Mouse (Mus musculus) hematopoietic stem cell, adult 5-6 weeks (primary cell): ENCODE results near the gene Tspo2. TPM values are rescaled to one million over a fixed set of nuclear protein-coding genes. Genes with fewer than 3 reads are reported as not detected.

Source experiments
- ATAC-seq, 2 experiments: fragments of 125-278 bp in 1 of 2; replicated peaks in 1 of 2; 2 replicates each; pipeline ENCODE4 v1.8.0; 2016 to 2017; ENCODE audit warnings: inconsistent platforms in 2 of 2, mild to moderate bottlenecking in 2 of 2, moderate number of reproducible peaks in 2 of 2, low read depth in 1 of 2, moderate TSS enrichment in 1 of 2; ENCODE audit not compliant: low FRiP score in 2 of 2, poor library complexity in 2 of 2, severe bottlenecking in 2 of 2, insufficient read depth in 1 of 2, low TSS enrichment in 1 of 2
- total RNA-seq: library from RNA; stranded (forward); fragments of 172-1452, 232-1000 nt; gene quantifications from 2 replicates; pipeline ENCODE4 v1.2.3, GENCODE M21; 2017

The Tspo2 gene
- total RNA-seq, 1 experiment from 2014 or later, result 10.7 TPM

DNA sequence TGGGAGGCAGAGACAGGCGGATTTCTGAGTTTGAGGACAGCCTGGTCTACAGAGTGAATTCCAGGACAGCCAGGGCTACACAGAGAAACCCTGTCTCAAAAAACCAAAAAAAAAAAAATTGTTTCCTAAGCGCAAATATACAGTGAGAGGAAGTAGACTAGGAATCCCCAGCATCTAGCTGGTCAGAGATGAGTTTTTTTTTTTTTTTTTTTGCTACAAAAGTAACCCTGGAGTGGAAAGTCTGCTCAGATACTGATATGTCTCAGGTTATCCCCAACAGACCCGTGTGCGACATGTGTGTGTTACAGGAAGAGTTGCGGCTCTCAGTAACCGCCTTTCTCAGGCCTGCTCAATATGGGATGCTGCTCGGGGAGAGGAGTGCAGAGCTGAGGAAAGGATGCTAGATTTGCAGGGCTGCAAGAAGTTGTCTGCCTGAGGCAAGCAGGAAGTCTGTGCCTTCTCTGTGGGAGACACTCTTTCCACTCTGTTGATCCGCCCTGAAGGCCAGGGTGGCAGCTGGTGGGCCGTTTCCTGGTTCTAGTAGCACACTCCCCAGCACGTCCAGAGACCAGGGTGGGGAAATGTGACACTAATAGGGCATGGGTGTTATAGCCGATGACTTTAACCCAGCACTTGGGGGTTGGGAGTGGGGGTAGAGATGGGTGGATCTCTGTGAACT, 23.3 kb downstream of the Tspo2 start:
- peak; percentile 18 to 36; a peak in 2 of 4 replicates for ATAC-seq

DNA sequence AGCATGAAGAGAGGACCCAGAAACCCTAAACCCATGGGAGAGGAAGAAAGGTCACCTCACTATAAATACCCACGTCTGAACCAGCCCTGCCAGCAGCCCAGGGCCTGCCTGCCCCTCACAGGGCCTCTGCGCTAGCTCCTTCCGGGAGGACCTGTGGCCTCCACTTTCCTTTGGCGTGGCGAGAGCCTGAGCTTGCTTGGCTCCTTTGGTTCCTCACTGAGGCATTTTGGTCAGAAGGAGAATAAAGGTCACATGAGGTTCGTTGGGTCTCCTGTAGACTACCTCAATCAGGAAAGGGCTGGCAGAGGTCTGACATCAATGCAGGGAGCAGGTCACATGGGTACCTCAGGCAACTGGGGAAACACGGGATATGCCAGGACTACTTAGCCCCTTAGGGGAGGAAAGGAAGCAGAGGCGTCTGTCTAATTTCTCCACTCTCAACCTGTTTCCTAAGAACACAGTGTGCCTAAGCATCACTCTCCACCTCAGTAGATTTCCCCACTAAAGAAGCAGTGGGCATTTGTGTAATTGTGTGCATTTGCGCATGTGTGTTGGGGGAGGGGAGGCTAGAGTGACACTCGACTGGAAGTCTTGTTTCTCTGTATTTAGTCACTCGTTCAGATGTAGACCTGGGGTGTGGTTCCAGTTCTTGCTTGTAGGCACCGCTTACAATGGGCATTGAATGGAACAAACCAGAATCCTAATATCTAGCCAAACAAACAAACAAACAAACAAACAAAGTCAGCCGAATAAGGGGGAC, 24.2 kb downstream of the Tspo2 start:
- ATAC-seq, result peak; percentile 14 to 25; a peak in 3 of 4 replicates

DNA sequence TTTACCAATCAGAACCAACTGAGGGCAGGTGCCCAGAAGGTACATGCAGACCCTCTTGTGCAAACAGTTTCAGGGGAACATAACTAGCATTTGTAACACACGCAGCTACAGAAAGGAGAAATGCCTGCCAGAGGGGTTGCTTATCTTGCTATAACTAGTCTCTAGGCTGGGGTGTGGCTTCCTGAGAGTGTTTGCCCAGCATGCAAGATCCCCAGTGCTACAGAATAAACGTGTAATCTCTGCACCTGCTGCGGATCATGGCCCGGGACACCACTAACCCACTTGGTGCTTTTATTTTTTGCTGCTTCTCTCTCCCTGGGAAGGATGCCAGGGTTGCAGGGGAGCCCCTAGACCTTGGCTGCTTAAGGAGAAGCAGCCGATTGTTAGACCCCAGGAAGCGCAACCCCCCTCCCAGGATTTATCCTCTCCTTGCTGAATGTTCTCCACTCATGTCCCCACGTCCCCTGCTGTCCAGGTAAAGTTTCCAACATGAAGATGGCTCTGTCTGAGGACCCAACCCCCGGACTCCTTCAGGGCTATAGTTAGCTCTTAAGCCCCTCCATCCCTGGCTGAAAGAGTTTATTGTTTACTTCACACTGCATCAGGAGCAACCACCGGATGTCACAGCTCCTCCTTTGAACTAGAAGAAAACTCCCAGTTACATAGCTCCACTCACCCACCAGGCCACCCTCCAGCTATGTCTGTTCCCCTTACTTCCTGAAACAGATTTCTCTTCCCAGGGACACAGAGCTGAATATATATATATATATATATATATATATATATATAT, 25.3 kb downstream of the Tspo2 start:
- ATAC-seq, result peak; percentile 58 to 66; a peak in 3 of 4 replicates

DNA sequence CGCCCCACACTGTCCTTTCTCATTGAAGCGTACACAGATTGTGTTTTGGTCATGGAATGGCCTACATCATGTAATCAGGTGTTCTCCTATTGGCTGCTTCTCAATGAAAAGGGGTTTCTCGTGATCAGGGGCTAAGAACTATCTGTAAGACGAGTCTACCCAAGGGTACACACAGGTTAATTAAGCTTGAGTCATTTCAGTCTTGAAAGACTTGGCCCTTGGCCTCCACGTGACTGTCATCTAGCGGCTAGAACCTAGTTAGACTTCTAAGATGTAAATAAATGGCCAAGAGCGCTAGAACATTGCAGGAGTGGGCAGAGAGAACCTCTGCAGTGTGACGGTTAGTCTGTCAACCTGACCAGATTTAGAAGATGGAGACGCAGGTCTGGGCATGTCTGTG, 27.1 kb downstream of the Tspo2 start:
- no peak for ATAC-seq

DNA sequence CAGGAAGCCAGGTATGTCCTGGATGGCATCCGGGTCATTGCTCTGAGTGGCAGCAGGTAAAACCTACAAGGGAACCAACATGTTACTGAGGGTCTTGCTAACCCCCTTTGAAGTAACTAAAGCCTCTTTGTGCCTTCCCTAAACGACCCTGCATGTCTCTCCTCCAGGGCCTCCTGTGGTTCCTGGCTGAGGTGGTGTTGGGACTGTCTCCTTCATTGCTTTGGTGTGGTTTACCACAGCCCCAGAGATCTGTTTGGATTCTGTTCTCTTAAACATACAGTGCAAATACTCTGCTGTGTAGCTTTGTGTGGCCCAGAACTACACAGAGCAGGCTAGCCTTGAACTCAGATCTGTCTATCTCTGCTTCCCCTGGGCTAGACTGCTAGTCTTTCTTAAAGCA, 31.8 kb downstream of the Tspo2 start:
- no peak for ATAC-seq

DNA sequence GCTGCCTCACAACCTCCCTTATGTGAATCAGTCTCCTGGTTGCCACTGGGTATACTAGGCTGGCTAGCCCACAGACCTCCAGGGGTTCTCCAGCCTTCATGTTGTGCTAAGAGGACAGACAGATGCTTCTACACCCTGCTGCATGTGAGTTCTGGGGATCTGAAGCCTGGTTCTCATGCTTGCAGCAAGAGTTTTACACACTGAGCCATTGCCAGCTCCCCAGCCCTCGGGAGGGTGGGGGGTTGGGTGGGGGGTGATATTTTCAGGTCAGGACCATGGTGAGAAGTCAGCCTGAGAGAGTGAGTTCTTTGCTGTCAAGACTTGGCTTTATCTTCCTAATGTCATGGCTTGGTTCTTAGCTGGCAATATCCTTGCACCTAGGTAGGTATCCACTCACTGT, 32.5 kb downstream of the Tspo2 start:
- ATAC-seq, result no peak

DNA sequence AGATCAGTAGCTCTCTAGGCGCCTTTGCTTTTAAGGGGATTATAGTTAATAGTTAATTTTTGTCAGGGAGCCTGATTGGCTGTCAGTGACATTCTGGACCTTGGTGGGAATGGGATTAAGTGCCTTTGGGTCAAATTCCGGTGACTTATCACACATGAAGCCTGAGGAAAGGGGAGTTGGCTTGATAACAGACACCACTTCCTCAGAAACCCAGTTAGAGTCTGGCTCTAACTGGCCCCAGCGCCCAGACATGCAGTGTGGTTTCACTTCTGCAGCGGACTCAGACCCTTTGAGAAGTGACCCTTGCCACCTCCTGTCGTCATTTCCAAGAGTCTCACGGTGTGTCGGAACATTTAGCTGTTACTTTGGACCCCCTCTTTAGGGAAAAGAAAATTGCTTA, 33.1 kb downstream of the Tspo2 start:
- peak; percentile 58 to 75 for ATAC-seq

DNA sequence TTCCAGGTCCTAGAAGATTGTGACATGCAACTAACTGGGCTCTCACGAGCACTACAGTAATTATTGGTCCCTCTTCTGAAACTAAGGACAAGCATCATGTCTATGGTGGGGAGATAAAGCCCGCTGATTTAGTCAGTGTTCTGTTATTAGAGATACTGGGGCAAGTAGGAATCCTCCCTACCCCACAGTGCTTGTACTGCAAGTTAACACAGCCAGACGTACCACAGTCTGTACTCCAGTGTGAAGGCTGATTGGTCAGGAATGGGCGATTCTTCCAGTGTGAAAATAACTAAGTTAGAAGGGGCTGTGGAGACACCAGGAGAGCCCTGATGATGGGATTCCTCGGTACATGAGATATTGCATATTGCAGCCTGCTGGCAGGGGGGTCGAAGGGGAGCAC, 33.8 kb downstream of the Tspo2 start:
- ATAC-seq, result no peak

DNA sequence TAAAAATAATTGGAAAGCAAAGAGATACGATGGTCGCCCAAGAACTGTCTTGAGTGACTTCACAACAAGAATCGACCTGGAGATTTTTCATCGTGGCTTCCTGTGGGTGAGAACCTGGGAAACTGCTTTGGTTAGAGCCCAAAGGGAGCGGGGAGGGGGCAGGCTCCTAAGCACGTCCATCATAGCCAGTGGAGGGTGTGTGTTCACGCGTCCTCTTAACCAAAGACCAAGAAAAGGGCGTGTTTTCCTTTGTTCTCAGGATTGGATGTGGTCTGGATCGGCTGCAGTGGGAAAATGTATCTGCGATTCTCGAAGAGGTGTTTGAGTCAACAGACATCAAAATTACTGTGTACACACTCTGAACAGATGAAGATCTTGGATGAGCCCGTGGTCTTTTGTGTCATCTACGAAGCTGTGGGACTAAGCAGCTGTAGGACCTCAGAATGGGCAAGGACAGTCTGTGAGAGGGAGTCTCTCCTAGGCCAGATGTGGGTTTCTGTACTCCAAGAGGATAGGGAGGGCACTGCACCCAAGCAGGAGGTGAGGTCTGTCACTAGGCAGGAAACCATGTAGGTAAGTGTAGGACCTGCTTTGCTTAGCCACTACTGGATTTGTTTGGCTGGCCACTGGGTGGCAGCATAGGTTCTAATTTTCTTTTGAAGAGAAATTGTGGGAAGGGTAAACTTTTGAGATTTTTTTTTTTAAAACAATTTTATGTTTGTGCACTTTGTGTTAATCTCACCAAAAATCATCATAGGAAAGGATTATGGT, 34.7 kb downstream of the Tspo2 start:
- peak; percentile 72 to 75 for ATAC-seq

DNA sequence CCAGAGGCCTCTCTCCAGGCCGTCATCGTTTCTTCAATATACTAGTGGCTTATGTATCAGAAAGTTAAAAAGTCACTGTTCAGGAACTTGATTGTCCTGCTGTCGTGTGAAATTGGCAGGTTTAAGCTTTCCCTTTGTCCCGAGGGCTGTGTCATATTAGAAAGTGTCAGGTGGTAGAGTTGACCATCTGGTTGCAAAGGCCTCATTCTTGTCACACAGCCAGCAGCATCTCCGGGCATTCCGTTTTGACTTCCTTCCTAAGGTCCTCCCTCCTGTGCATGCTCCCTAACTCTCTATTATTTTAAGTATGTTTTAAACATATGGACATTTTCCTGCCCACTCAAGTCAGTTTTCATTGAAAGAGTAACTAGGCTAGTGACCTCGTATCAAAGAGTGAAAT, 35.3 kb downstream of the Tspo2 start:
- no peak for ATAC-seq

DNA sequence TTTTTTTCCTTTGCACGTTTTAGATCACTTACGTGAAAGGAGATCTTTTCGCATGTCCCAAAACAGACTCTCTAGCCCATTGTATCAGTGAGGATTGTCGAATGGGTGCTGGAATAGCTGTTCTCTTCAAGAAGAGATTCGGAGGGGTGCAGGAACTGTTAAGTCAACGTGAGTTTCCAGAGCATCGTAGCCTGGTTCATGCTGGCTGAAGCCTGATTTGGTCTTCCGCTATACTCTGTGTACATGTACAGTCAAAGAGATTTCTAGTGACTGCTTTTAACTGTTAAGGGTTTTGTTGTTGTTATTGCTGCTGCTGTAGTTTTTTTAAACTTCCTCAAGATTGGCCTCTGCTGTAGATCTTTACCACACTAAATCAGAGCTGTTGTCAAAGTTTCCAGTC, 40.1 kb downstream of the Tspo2 start:
- no peak for ATAC-seq

DNA sequence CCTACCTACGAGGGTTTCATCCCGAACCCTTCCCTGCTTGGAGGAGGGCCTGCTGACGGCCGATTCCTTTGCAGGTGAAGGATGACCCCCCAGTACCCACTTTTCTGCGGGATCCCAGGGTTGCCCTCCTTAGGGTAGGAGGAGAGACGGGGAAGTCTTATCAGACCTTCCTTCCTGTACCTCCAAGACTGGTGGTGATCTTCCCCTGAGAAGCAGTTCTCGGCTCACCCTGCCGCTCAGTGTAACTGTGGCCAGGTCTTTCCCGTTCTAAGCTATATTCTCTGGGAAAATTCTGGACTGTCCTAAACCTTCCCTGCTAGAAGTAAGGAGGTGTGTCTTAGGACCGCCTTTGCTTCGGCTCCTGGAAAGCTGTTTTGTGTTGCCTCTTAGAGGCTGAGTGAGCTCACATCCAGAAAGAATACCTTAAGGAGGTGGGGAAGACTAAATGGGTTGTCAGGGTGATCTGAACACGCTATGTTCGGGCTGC, 41.0 kb downstream of the Tspo2 start:
- ATAC-seq, result peak in 1 of 2 experiments; percentile 9; a peak in 2 of 4 replicates

DNA sequence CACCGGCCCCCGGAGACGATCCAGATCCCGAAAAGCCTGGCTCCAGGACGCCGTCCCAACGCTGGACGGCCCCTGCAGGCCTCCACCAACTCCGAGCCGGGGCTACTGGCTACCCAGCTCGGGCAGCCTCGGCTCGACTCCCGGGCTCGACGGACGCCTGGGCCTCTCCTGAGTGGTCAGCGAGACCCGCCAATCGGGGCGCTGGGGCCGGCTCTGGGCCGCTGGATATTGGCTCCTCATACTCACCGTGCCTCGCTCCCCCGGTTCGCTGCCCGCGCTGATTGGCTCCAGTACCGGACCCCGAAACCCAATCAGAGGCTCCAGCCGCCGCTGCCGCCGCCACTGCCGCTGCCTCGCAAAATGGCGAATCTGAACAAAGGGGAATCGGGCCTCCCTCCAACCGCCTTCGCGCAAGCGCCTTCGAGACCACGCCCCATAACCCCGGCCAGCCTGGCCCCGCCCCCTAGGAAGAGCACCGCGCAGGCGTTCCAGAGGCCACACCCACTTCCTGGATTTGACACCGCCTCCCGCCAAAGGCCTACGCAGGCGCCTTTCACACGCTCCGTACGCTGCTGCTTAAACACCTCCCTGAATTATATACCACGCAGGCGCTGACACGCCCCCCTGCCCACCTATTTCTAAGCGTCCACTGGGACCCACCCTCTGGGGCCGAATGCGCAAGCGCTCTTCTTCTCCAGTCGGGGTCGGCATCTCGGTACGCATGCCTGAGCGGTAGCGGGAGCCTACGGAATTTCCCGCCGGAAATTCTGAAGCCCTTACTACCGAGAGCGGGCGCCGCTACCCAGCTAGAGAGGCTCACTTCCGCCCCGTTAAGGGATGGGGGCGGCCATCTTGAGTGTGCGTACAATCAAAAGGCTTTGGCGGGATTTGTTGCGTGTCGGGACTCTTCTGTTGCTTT, 41.7 kb downstream of the Tspo2 start, which contains the start of the genes Nfya and Oard1:
Gene Nfya (minus strand): TSS at position 527 of the 919 bp plus-strand sequence.
Gene Oard1 (plus strand): TSS at position 635 of the 919 bp plus-strand sequence.
- peak; percentile 82 to 85 for ATAC-seq

DNA sequence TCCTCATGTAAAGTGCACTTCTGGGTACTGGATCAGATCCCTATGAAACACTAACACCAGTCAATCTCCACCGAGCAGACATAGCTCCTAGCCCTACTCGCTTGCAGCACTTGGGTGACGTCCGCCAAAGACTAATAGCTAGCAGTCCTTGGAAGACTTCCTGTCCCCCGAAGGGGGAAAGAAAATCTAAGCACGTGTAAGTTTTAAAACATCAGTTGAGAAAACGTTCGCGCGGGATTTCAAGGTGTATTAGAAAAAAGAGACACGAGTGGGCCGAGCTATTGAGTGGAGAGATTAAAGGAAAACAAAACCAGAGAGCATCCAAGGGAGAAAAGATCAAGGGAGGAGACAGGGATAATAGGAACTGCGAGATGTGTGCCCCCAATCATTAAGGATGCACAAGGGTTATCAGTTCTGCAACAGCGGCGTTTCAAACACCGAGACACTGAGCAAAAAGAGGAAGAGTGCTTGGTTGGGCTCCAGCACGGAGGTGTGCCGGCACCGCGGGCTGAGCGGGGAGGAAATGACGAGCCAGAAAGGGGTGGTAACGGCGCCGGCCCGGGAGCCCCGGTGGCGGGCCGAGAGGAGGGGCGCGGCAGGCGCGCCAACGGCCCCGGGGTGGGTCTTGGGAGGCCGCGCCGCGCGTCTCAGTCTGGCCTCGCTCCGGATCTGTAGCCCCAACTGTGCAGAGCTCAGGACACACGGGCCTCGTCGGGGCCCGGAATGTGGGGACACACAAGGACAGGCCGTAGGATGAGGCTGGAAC, 42.6 kb downstream of the Tspo2 start:
- peak; percentile 39 to 59 for ATAC-seq

DNA sequence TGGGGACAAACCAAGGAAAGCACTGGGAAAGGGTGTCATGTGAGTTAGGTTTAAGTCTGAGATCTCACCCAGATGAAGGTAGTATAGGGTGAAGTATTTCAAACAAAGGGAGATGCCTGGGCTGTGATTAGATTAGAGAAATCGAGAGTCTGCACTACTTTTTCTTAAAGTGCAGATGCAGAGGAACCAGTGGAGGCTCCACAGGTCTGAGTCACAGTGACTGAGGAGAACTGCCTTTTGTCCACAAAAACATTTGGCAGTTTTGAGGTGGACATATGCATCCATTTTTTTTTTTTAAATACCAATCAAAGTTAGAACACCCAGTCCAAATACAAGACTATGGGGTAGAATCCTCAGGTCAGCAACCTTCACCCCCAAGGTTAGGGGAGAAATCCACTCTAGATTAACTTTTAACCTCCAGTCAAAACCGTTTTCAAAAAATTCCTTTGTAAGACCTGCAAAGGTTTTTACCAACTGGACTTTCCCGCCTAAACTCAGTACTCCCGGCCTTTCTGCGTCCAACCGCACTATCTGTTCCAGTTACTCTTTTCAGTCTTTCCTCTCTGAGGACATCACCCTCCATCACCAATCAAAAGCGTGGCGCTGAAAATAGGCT, 43.3 kb downstream of the Tspo2 start:
- ATAC-seq, result no peak
